Mouse (Mus musculus): ENCODE results near the gene Tfrc.

Gene Tfrc

DNA sequence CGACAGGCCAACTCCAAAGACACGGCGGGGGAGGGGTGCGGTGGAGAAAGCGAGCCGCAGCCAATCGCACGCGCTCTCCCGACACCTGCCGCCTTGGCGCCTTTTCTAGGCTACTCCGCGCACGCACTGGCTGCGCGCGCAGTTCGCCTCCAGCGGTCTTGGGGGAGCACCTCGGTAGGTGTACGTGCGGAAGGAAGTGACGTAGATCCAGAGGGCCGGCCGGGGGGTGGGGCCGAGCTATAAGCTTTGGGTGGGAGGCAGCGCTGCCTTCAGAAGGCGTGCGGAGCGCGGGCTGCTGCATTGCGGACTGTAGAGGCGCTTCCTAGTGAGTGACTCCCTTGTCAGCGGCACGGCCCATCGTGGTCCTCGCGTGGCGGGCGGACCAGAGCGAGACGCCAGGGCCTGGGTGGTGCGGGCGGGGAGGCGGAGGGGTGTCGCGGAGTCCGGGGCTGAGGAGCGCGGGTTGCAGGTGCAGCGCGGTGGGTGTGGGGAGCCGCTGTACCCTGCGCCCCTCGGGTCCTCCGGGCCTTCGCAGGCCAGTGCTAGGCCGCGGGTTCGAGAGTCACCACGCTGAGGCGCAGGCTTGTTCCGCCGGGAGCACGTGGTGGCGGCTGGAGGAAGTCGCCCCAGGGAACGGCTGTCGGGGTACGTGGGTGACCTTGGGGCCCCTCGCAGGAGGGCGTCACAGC lies at the start of gene Tfrc:
Gene Tfrc, plus strand, starts transcription at position 209 of the 689 bp plus-strand sequence.
- peak; percentile 100 for DNase-seq (ENCODE audit: low read depth, low spot score)

DNA sequence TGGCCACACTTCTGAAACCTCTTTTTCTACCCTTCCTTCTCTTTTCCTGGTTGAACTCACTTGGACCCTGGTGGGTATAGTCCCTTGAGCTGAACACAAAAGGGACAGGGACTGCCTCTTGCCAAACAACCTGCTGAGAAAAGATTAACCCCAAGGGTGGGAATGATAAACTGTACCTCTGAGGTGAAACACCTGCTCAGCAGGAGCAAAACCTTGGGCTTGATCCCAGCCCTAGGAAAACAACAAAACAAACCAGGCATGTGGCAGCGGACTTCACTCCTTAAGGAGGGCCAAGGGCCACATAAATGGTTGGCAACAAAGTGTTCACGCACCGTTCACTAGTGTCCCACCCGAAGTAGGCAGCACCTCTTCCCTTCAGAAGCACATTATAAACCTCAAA lies 49.2 kb upstream of the Tfrc start:
- DNase-seq (ENCODE audit: low read depth, low spot score), result peak; percentile 28

DNA sequence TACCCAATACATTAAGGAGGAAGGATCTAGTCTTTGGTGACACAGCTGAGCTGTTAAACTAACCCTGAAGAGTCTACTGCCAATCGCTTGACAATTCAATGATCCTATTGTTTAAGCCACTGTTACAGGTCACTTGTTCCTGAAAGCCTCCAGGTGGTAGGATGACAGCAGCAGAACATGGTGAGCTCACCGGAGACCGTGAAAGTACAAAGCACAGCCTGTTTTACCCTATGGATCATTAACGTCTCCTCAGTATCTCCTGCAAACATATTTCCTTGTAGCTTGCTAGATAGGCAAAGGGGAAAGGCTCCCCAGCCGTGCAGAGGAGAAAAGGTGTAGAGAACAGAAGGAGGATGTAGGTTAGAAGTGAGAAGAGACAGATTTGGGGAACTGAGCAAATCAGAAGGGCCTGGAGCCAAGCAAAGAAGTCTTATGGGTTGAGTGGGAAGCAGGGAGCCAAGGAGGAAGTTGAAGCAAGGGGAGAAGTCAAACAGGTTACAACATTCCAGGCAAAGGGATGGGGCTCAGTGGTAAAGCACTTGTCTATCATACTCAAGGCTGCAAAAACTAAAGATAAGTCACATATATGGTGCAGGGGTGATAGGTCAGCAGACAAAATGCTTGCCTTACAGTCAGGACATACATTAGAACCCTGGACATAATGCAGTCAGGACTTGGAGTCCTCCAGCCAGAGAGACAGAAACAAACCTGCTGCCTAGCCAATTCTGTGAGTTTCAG lies 45.5 kb upstream of the Tfrc start:
- DNase-seq (ENCODE audit: low read depth, low spot score), result no peak

GRCm38 (mm10) chr16:32567282-32567681 lies 41.4 kb upstream of the Tfrc start:
- DNase-seq (ENCODE audit: low read depth, low spot score), result peak; percentile 87

DNA sequence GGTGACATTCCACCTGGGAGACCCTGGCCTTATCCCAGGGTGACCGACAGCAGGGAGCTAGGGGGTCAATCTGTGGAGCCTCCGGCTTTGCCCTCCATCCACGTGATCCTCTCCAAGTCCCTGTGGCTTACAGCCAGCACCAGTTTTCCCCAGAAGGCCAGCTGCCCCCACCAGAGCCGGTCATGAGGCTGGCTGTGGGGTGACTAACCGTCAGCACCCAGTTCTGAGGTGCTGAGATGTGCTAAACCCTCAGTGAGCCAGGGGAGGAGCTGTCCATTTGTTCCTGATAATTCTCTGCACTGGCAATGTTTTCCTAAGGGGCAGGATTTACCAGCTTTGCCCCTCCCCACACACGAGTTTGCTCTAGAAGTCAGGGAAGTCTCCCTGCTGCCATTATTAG lies 40.3 kb upstream of the Tfrc start:
- no peak for DNase-seq (ENCODE audit: low read depth, low spot score)

DNA sequence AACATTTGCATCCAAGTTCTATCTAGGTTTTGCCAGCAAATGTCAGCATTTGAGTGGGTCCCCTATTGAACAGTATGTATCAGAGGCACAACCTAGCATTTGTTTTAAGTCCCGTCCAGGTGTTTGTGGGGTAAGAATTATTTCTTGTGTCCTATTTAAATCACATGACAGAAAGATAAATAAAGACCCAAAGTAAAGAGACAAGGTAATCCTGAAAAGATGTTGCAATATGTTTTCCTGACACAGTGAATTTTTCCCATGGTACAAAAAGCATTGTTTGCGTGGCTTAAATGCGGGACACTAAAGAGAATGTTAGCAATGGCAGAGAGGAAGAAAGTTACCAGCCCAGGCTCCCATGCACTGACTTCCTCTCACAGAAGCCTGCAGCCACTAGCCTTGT lies 38.7 kb upstream of the Tfrc start:
- DNase-seq (ENCODE audit: low read depth, low spot score), result no peak

DNA sequence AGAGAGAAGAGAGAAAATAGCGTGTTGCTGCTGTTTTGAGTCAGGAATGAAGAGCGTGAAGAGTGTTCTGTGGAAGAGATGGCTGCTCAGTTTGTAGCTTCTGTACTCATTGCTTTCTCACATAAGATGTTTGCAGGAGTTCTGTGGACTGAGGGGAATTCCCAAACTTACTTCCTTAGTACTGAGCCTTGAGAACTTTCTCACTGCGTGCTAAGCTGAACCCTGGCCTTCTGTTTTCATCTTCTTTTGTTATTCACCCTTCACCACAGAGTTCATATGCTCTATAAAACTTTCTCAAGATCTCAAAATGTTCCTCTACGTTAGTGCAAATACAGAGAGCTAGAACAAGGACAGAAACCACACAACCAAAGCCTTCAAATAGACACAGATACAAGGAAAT lies 36.2 kb upstream of the Tfrc start:
- DNase-seq (ENCODE audit: low read depth, low spot score), result no peak

- DNase-seq (ENCODE audit: low read depth, low spot score), result no peak
Measured at GRCm38 (mm10) chr16:32586482-32586881, 22.2 kb upstream of the Tfrc start.

- DNase-seq (ENCODE audit: low read depth, low spot score), result no peak
Measured at GRCm38 (mm10) chr16:32588568-32588967, 20.2 kb upstream of the Tfrc start.

- no peak for DNase-seq (ENCODE audit: low read depth, low spot score)
Measured at GRCm38 (mm10) chr16:32591521-32591920, 17.2 kb upstream of the Tfrc start.

GRCm38 (mm10) chr16:32593283-32593805 lies 15.4 kb upstream of the Tfrc start:
- no peak for DNase-seq (ENCODE audit: low read depth, low spot score)

DNA sequence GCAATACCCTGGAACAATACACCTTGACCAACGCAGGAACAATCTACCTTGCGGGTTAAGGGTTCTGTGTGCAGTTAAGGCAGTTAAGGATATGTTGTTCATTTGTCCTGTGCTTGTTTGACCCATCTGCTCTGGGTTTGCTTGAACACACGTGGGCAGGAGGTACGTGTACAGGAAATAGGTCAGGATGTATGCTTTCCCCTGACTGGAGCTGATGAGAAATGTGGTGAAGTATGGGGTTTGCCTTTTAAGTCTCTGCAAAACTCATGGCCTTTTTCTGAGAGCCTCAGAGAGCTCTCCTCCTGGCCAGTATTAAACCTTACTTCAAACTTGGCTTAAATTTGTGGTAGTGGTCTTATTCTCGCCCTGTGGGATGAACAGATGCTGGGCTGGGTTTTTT lies 14.8 kb upstream of the Tfrc start:
- no peak for DNase-seq (ENCODE audit: low read depth, low spot score)

GRCm38 (mm10) chr16:32594701-32595100 lies 14.0 kb upstream of the Tfrc start:
- no peak for DNase-seq (ENCODE audit: low read depth, low spot score)

- no peak for DNase-seq (ENCODE audit: low read depth, low spot score)
Measured at GRCm38 (mm10) chr16:32595142-32595855, 13.4 kb upstream of the Tfrc start.

- DNase-seq (ENCODE audit: low read depth, low spot score), result peak; percentile 26
Measured at GRCm38 (mm10) chr16:32597909-32598381, 10.8 kb upstream of the Tfrc start.

DNA sequence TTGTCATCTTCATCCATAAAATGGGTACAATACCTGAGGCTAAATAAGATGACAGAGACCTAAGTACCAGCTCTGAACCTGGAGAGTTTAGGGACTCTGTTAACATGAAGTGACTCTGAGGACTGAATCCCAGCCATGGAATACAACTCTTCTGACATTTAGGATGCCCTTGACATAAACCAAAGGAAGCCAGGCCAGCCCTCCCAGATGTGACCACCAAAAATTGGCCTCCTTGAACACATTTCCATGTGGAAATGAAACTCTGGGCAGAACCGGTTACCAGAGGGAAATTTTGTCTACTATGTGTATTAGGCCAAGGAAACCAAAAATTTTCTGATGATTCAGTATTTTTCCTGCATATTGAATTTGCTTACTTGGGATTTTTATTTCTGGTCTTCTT lies 9.6 kb upstream of the Tfrc start:
- DNase-seq (ENCODE audit: low read depth, low spot score), result no peak

- DNase-seq (ENCODE audit: low read depth, low spot score), result no peak
Measured at GRCm38 (mm10) chr16:32602193-32602685, 6.5 kb upstream of the Tfrc start.

- DNase-seq (ENCODE audit: low read depth, low spot score), result no peak
Measured at GRCm38 (mm10) chr16:32607562-32608343, 967 bp upstream of the Tfrc start.

- DNase-seq (ENCODE audit: low read depth, low spot score), result peak; percentile 10
Measured at GRCm38 (mm10) chr16:32608344-32608711, 392 bp upstream of the Tfrc start.

DNA sequence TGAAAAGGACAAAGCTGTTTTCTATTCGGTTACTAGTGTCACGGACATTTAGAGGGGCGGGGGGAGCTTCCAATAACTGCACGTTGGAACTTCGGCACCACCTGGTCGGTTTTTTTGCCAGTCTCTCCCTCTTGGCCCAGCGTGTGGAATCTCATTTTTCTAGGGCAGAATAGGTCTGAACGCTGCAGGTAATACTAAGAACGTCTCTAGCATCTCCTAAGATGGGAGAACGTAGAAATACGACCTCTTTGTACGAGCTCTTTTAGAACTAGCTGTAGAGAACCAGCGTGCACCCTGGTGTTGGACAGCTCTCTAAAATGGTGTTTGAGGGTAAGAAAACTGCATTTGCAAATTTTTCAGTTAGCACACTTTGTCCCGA lies 670 bp downstream of the Tfrc start:
- no peak for DNase-seq (ENCODE audit: low read depth, low spot score)
